Mouse (Mus musculus) neural tube, embryonic 13.5 days (tissue): ENCODE results near the gene Ipo8. TPM values are rescaled to one million over a fixed set of nuclear protein-coding genes. Genes with fewer than 3 reads are reported as not detected.

Source experiments
- ATAC-seq: fragments of 200-750 bp; cut with Nextera tagmentation; 2 replicates; pipeline ENCODE4 v1.8.0; 2017; ENCODE audit warnings: low read depth, mild to moderate bottlenecking, moderate TSS enrichment, moderate library complexity
- H3K27ac ChIP-seq: fragments of 300-500 bp; sonication (generic); replicated peaks from 2 replicates; pipeline ENCODE4 v1.5.1; 2015; ENCODE audit warnings: moderate library complexity, mild to moderate bottlenecking, inconsistent platforms
- H3K27me3 ChIP-seq: fragments of 300-500 bp; sonication (generic); 2 replicates; pipeline ENCODE4 v1.6.1; 2015; ENCODE audit warnings: mild to moderate bottlenecking, inconsistent platforms
- H3K36me3 ChIP-seq: fragments of 300-500 bp; sonication (generic); 2 replicates; pipeline ENCODE4 v1.6.1; 2015; ENCODE audit warnings: mild to moderate bottlenecking, inconsistent platforms
- H3K4me1 ChIP-seq: fragments of 300-500 bp; sonication (generic); replicated peaks from 2 replicates; pipeline ENCODE4 v1.6.1; 2015; ENCODE audit warnings: inconsistent platforms
- H3K4me2 ChIP-seq: fragments of 300-500 bp; sonication (generic); 2 replicates; pipeline ENCODE4 v1.6.1; 2015; ENCODE audit warnings: inconsistent platforms, mild to moderate bottlenecking, moderate library complexity
- H3K4me3 ChIP-seq: fragments of 300-500 bp; sonication (generic); 2 replicates; pipeline ENCODE4 v1.5.1; 2015; ENCODE audit warnings: mild to moderate bottlenecking, inconsistent platforms
- H3K9ac ChIP-seq: fragments of 300-500 bp; sonication (generic); 2 replicates; pipeline ENCODE4 v1.6.1; 2015; ENCODE audit warnings: moderate library complexity, mild to moderate bottlenecking, inconsistent platforms
- H3K9me3 ChIP-seq: fragments of 300-500 bp; sonication (generic); 2 replicates; pipeline ENCODE4 v1.6.1; 2016; ENCODE audit warnings: inconsistent platforms
- WGBS: fragments of 180-500 bp; shearing (Covaris S2); methylation state at CpG from one replicate; pipeline ENCODE4 v1.1.7; 2015; 5-methylcytosine and 5-hydroxymethylcytosine counted together
- polyA plus RNA-seq: library from polyadenylated mRNA; unstranded; fragments of >200 nt; fragmentation: Nextera tagmentation; extraction: Ambion mirVana; gene quantifications from 2 replicates; pipeline ENCODE4 v1.2.1, GENCODE M21; 2015

The Ipo8 gene
- polyA plus RNA-seq, 1 experiment from 2014 or later, result 18.6 TPM

DNA sequence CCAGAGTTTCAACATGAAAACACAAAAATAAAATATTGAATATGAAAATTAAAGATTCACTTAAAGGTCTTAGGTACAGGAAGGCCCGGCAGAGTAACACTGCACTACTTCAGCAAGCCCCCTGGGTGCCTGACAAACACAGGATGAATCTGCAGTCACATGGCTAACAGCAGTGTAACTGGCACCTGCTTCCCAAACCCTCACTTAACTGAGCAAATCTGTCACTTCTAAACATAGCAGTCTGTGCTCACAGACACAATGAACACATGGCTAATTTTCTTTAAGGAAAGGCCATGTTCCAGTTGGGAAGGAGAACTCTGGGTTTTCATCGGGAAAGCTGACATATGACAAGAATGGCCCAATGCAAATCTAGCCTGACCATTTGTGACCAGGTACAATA is 36.1 kb downstream of the Ipo8 start:
- H3K9ac ChIP-seq, result no peak overlapping the region
- H3K27me3 ChIP-seq, result no peaks in the 10 kb centered on the region
- no peak overlapping the region for H3K4me2 ChIP-seq
- 80% methylated on average over 2 of the region's 2 CpGs for WGBS
- H3K4me1 ChIP-seq, result no peaks in the 10 kb centered on the region
- peaks cover 52% of the 10 kb centered on the region for H3K36me3 ChIP-seq
- H3K27ac ChIP-seq, result no peak overlapping the region
- no peaks in the 10 kb centered on the region for H3K9me3 ChIP-seq
- ATAC-seq, result no peak
- no peak overlapping the region for H3K4me3 ChIP-seq

GRCm38 (mm10) chr6:148789010-148789673 is 42.1 kb downstream of the Ipo8 start:
- no peak overlapping the region for H3K4me2 ChIP-seq
- no peaks in the 10 kb centered on the region for H3K9me3 ChIP-seq
- H3K4me1 ChIP-seq, result no peaks in the 10 kb centered on the region
- WGBS, result 88% methylated on average over 9 of the region's 9 CpGs
- no peak overlapping the region for H3K27ac ChIP-seq
- H3K36me3 ChIP-seq, result peaks cover 59% of the 10 kb centered on the region
- no peak for ATAC-seq
- no peak overlapping the region for H3K4me3 ChIP-seq
- no peaks in the 10 kb centered on the region for H3K27me3 ChIP-seq
- H3K9ac ChIP-seq, result no peak overlapping the region

DNA sequence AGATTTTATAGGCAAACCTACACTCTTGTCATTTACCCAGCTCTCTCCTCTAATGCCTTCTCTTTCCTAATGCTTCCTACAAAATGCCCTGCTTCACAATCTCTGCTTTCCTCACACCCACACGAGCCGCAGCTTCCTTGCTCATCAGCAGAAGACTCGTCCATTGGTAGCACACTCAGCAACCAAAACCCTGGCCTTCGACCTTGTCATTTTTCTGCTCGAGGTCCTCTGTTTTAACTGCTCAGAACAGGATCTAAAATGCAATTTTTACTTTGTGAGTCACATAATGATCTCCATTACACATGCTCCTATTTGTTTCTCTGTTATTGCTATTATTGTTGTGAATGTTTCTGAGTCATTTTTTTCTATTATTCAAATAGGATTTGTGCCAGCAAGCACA is 45.1 kb downstream of the Ipo8 start:
- Histone ChIP-seq H3K27me3 (no peaks in the 10 kb centered on the region), H3K9me3 (no peaks in the 10 kb centered on the region), H3K4me2 (no peak overlapping the region), H3K9ac (no peak overlapping the region), H3K27ac (no peak overlapping the region), H3K36me3 (peaks cover 75% of the 10 kb centered on the region), H3K4me1 (no peaks in the 10 kb centered on the region), H3K4me3 (no peak overlapping the region)
- no peak for ATAC-seq
- 92% methylated on average over 5 of the region's 5 CpGs for WGBS

DNA sequence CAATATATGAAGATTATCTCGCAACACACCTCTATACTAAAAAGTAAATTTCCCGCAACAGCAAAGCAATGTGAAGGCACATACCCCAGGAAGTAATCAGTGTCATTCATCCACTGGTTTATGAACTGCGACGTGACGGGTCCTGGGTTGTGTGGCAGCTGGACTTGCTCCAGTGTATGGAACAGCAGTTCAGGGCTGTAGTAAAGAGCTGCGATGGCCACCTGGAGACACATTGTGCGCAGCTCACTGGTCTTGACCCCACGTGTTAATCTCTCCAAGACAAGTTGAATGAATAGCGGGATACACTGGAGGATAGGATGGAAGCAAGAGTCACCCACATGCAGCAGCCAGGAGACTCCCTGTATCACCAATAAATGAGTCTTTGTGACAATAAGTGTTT is 46.8 kb downstream of the Ipo8 start:
- 89% methylated on average over 9 of the region's 9 CpGs for WGBS
- H3K4me1 ChIP-seq, result no peaks in the 10 kb centered on the region
- no peak; the same call in 1 of the 2 replicates for ATAC-seq
- H3K27me3 ChIP-seq, result no peaks in the 10 kb centered on the region
- no peak overlapping the region for H3K27ac ChIP-seq
- H3K4me2 ChIP-seq, result no peak overlapping the region
- no peaks in the 10 kb centered on the region for H3K9me3 ChIP-seq
- peaks cover 76% of the 10 kb centered on the region for H3K36me3 ChIP-seq
- H3K9ac ChIP-seq, result no peak overlapping the region
- no peak overlapping the region for H3K4me3 ChIP-seq

GRCm38 (mm10) chr6:148776236-148776635 is 55.0 kb downstream of the Ipo8 start:
- ATAC-seq, result no peak
- no peak overlapping the region for H3K9ac ChIP-seq
- no peak overlapping the region for H3K4me2 ChIP-seq
- no peaks in the 10 kb centered on the region for H3K9me3 ChIP-seq
- 96% methylated on average over 2 of the region's 2 CpGs for WGBS
- no peak overlapping the region for H3K27ac ChIP-seq
- no peaks in the 10 kb centered on the region for H3K4me1 ChIP-seq
- H3K27me3 ChIP-seq, result no peaks in the 10 kb centered on the region
- peaks cover 81% of the 10 kb centered on the region for H3K36me3 ChIP-seq
- H3K4me3 ChIP-seq, result no peak overlapping the region

DNA sequence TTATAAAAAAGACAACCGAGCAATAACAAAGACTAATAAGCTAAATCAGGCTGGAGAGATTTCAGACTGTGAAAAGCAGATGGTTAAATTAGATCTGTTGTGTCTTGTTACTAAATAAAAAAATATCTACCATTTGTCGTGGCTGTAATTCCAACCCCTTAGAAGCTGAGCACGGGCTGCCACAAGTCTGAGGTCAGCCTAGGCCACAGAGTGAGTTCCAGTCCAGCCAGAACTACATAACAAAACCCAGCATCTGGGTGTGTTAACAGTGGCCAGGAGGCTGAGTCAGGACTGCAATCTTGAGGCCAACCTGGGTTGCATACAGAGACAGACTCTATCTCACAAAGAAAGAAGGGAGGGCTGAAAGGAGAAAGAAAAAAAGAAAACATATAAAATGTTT is 59.8 kb downstream of the Ipo8 start:
- H3K9ac ChIP-seq, result no peak overlapping the region
- no peak overlapping the region for H3K27ac ChIP-seq
- 0 out of 2 replicates have a peak, but pooled peaks cover 3% of the 10 kb centered on the region for H3K9me3 ChIP-seq
- peaks cover 55% of the 10 kb centered on the region for H3K36me3 ChIP-seq
- no peaks in the 10 kb centered on the region for H3K27me3 ChIP-seq
- 93% methylated on average over 3 of the region's 3 CpGs for WGBS
- no peak overlapping the region for H3K4me2 ChIP-seq
- no peak for ATAC-seq
- H3K4me1 ChIP-seq, result no peaks in the 10 kb centered on the region
- H3K4me3 ChIP-seq, result no peak overlapping the region

DNA sequence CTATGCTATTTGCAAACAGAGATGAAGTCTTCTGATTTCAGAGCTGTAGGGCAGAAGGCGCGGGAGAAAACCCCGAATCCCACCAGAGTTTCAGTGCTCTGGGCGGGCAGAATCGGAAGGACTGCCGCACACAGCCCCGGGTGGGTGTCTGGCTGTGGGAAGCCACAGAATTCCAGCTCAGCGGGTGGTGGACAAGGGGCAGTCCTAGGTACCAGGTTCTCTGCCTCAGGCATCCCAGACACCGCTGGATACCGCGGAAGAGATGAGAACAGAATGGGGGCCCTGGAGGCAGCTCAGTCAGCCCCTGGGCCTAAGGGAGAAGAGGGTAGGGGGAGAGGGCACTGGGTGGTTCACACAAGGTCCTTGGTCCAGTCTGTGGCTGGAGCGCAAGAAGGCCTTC is 62.8 kb downstream of the Ipo8 start:
- Histone ChIP-seq H3K9ac (no peak overlapping the region), H3K27me3 (no peaks in the 10 kb centered on the region), H3K36me3 (peaks cover 26% of the 10 kb centered on the region), H3K9me3 (0 out of 2 replicates have a peak, but pooled peaks cover 3% of the 10 kb centered on the region), H3K4me3 (no peak overlapping the region), H3K4me2 (no peak overlapping the region), H3K27ac (no peak overlapping the region), H3K4me1 (no peaks in the 10 kb centered on the region)
- whole genome bisulfite sequencing, result 84% methylated on average over 12 of the region's 12 CpGs
- ATAC-seq, result no peak

DNA sequence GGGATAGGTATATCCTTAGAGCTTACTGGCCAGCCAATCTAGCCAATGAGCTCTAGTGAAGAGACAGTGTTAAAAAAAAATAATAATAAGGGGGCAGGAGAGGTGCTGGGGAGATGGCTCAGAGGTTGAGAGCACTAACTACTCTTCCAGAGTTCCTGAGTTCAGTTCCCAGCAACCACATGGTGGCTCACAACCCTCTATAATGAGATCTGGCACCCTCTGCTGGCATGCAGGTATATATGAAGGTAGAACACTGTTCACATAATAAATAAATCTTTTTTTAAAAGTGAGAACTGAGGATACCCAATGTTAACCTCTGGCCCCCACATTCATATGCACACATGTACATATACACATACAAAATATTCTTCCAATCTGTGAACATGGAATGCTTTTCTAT is 64.0 kb downstream of the Ipo8 start:
- Histone ChIP-seq H3K4me2 (no peak overlapping the region), H3K27ac (no peak overlapping the region), H3K9me3 (0 out of 2 replicates have a peak, but pooled peaks cover 3% of the 10 kb centered on the region), H3K36me3 (peaks cover 16% of the 10 kb centered on the region), H3K9ac (no peak overlapping the region), H3K4me1 (no peaks in the 10 kb centered on the region), H3K4me3 (no peak overlapping the region), H3K27me3 (no peaks in the 10 kb centered on the region)
- ATAC-seq, result no peak

DNA sequence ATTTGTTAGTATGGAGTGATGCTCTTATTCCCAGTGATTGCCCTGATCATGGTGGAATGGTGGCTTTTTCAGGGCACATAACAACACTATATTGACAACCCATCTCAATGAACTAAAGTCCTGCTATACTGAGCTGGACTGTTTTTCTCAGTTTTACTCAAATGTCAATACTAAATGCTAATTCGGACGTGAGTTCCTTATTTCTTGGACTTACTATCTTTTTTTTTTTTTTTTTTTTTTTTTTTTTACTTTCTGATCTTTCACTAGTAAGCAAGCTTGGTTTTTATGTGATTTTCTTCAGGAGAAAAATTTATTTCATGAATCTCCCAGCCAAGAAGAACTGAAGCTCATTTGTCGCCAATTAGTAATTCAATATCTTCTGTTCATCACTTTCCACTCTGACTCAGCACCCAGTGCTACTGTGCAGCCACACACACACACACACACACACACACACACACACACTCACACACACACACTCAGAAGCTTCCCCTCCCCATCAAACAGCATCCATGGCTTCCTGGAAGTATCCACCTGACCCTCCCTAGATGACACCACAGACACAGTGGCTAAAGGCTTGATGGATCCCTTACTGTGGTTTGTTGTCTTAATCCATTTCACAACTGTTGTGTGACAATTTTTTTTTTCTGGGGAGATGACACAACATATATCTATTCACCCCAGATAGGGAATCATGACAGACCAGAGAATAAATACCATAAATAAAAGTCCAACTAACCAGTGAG is 69.1 kb downstream of the Ipo8 start:
- 90% methylated on average over 3 of the region's 3 CpGs for WGBS
- 0 out of 2 replicates have a peak, but pooled peaks cover 2% of the 10 kb centered on the region for H3K9me3 ChIP-seq
- no peaks in the 10 kb centered on the region for H3K27me3 ChIP-seq

DNA sequence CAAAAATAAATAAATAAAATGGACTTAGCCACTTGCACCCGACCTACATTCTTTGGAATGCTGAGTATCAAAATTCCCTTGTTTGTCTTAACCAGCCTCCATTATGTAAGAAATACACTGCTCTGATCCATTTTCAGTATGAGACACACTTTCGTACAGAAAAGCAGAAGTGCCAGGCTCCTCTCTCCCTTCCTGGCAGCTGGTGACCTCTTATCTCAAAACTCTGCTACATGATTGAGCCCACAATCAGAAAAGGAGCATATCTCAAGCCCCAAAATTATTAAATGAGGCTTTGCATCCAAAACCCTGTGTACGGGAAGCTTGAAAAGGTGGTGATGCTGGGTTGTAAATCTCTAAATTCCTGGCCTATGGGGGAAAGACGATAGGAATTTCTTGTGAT is 69.8 kb downstream of the Ipo8 start:
- Histone ChIP-seq H3K36me3 (no peaks in the 10 kb centered on the region), H3K9ac (no peak overlapping the region), H3K9me3 (no peaks in the 10 kb centered on the region), H3K4me2 (no peak overlapping the region), H3K4me3 (no peak overlapping the region), H3K27me3 (no peaks in the 10 kb centered on the region), H3K4me1 (no peaks in the 10 kb centered on the region), H3K27ac (no peak overlapping the region)
- WGBS, result 84% methylated on average over 4 of the region's 4 CpGs
- no peak for ATAC-seq

More for the DNA sequence above, 69.1 kb downstream of the Ipo8 start:
- Histone ChIP-seq H3K4me1 (no peaks in the 10 kb centered on the region), H3K4me3 (no peak overlapping the region), H3K9ac (no peak overlapping the region), H3K36me3 (no peaks in the 10 kb centered on the region), H3K4me2 (no peak overlapping the region), H3K27ac (no peak overlapping the region)
- ATAC-seq, result no peak

DNA sequence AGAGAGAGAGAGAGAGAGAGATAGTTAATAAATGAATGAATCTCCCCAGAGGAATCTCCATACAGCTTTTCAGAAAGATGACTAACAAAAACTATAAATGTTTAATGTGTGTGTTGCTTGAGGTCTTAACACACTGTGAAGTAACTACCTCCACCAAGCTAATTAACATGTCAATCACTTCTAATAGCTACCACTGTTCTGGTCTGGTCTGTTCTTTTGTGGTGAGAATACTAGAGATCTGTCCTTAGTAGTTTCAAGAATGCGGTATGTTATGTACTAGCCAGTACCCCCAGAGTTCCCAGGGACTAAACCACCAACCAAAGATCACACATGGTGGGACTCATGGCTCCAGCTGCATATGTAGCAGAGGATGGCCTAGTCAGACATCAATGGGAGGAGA is 74.7 kb downstream of the Ipo8 start:
- H3K4me1 ChIP-seq, result no peaks in the 10 kb centered on the region
- no peaks in the 10 kb centered on the region for H3K27me3 ChIP-seq
- no peaks in the 10 kb centered on the region for H3K36me3 ChIP-seq
- no peaks in the 10 kb centered on the region for H3K9me3 ChIP-seq
- no peak overlapping the region for H3K4me2 ChIP-seq
- WGBS, result 75% methylated on average over 1 of the region's 1 CpGs
- H3K27ac ChIP-seq, result no peak overlapping the region
- no peak for ATAC-seq
- H3K4me3 ChIP-seq, result no peak overlapping the region
- H3K9ac ChIP-seq, result no peak overlapping the region

GRCm38 (mm10) chr6:148751400-148751799 is 79.9 kb downstream of the Ipo8 start:
- no peak overlapping the region for H3K9ac ChIP-seq
- H3K36me3 ChIP-seq, result no peaks in the 10 kb centered on the region
- no peak overlapping the region for H3K4me2 ChIP-seq
- 85% methylated on average over 2 of the region's 2 CpGs for WGBS
- H3K27me3 ChIP-seq, result no peaks in the 10 kb centered on the region
- H3K9me3 ChIP-seq, result no peaks in the 10 kb centered on the region
- H3K4me3 ChIP-seq, result no peak overlapping the region
- ATAC-seq, result no peak
- no peaks in the 10 kb centered on the region for H3K4me1 ChIP-seq
- H3K27ac ChIP-seq, result no peak overlapping the region

GRCm38 (mm10) chr6:148750183-148750582 is 81.1 kb downstream of the Ipo8 start:
- no peaks in the 10 kb centered on the region for H3K27me3 ChIP-seq
- no peak for ATAC-seq
- H3K4me2 ChIP-seq, result no peak overlapping the region

More at GRCm38 (mm10) chr6:148750183-148750582, 81.1 kb downstream of the Ipo8 start:
- no peaks in the 10 kb centered on the region for H3K9me3 ChIP-seq
- WGBS, result 82% methylated on average over 3 of the region's 3 CpGs
- no peak overlapping the region for H3K27ac ChIP-seq
- no peak overlapping the region for H3K9ac ChIP-seq
- no peak overlapping the region for H3K4me3 ChIP-seq
- H3K36me3 ChIP-seq, result no peaks in the 10 kb centered on the region
- no peaks in the 10 kb centered on the region for H3K4me1 ChIP-seq
